8 mouse cellular contexts compared by ENCODE assay signal in the genomic region with DNA sequence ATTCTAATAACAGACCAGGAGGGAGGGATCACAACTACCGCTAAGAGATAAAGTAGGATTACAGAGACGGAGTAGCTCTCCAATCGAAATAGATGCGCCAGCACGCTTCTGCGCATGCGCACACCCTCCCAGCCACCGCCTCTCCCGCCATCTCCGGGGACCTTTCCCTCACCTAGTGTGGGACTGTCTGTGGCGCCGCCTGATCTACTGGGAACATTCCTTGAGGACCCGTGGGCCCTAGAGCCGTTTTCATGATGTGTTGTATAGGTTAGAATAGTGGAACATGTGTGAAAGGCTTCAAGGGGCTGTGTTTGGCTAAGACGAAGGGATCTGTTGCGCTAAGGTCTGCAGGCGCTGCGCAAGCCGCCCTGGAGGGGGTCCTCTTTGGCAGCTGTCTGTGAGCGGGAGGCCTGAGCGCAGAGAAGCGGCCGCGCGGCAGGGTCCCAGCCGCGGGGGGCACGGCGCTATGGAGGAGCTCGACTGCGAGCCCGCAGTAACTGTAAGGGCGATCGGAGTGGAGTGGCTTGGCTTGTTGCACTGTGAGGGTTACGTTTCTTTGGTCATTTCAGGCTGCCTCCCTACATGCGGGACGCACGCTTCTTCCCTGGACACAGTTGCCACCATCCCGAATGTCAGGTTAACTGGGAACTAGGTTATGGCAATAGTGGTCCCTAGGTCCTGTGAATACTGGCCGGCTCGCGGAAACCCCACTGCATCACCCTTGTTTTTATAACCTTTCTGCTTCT. TPM values are rescaled to one million over a fixed set of nuclear protein-coding genes. Genes with fewer than 3 reads are reported as not detected.
DNase-seq lines count a peak whose midpoint lies in the region; ATAC-seq and TF ChIP-seq lines count a peak whose summit lies in the region.

TSS of gene Nup85 (plus strand) at position 371 of the 746 bp plus-strand sequence.

- H3K9ac ChIP-seq in ES-Bruce4 (ENCODE audit: low read depth, poor library complexity, severe bottlenecking): peak within 1 kb of the TSS; percentile 90
- peak within 1 kb of the TSS; percentile 85 for H3K9ac ChIP-seq in forebrain, embryonic 13.5 days
- peak within 1 kb of the TSS; percentile 77 for H3K9ac ChIP-seq in liver, postnatal 0 days (replicated peaks)
- H3K9ac ChIP-seq in neural tube, embryonic 14.5 days (replicated peaks; ENCODE audit: low read depth, low read length): peak within 1 kb of the TSS; percentile 72

- peak; percentile 52 for TF ChIP-seq POLR2A in ES-Bruce4 (IDR thresholded peaks at IDR 0.05; ENCODE audit: insufficient read depth, low read length)

- no peaks in the 10 kb centered on the region for H3K4me1 ChIP-seq in ES-Bruce4 (ENCODE audit: control insufficient read depth, insufficient read depth, low read length)
- peaks cover 17% of the 10 kb centered on the region for H3K4me1 ChIP-seq in forebrain, embryonic 13.5 days
- H3K4me1 ChIP-seq in liver, postnatal 0 days (ENCODE audit: insufficient read depth): peaks cover 10% of the 10 kb centered on the region
- peaks cover 7% of the 10 kb centered on the region; the same call in 1 of the 2 replicates for H3K4me1 ChIP-seq in neural tube, embryonic 14.5 days (ENCODE audit: control insufficient read depth, insufficient read depth, low read length)

- peak within 1 kb of the TSS; percentile 74 for H3K27ac ChIP-seq in ES-Bruce4 (ENCODE audit: insufficient read depth, low read length)
- peak within 1 kb of the TSS; percentile 80 for H3K27ac ChIP-seq in forebrain, embryonic 13.5 days
- peak within 1 kb of the TSS; percentile 72 for H3K27ac ChIP-seq in liver, postnatal 0 days (ENCODE audit: low read depth)
- H3K27ac ChIP-seq in neural tube, embryonic 14.5 days (ENCODE audit: low read depth, low read length): peak within 1 kb of the TSS; percentile 86

- peak; percentile 97 to 98 for DNase-seq in heart, postnatal 10 days
- DNase-seq in large intestine, adult 2 months (ENCODE audit: low read depth, low spot score): peak; percentile 57
- DNase-seq in liver, postnatal 0 days: peak; percentile 98
- DNase-seq in testis, postnatal 10 days (ENCODE audit: low spot score): peak; percentile 98

- H3K4me3 ChIP-seq in ES-Bruce4 (ENCODE audit: low read depth, low read length): peak within 1 kb of the TSS; percentile 99
- peak within 1 kb of the TSS; percentile 87 for H3K4me3 ChIP-seq in forebrain, embryonic 13.5 days
- peak within 1 kb of the TSS; percentile 87 for H3K4me3 ChIP-seq in liver, postnatal 0 days (ENCODE audit: low read depth, low read length)
- peak within 1 kb of the TSS; percentile 61 for H3K4me3 ChIP-seq in neural tube, embryonic 14.5 days (ENCODE audit: low read depth, low read length)

- peak within 1 kb of the TSS; percentile 87 for H3K4me2 ChIP-seq in forebrain, embryonic 13.5 days
- H3K4me2 ChIP-seq in liver, postnatal 0 days (ENCODE audit: low read depth, low read length): peak within 1 kb of the TSS; percentile 88
- H3K4me2 ChIP-seq in neural tube, embryonic 14.5 days (ENCODE audit: low read depth, low read length): peak within 1 kb of the TSS; percentile 80

- H3K36me3 ChIP-seq in ES-Bruce4 (ENCODE audit: control insufficient read depth, insufficient read depth, low read length, poor library complexity, severe bottlenecking): peaks cover 26% of the 10 kb centered on the region
- peaks cover 34% of the 10 kb centered on the region for H3K36me3 ChIP-seq in forebrain, embryonic 13.5 days (ENCODE audit: poor library complexity, severe bottlenecking)
- H3K36me3 ChIP-seq in liver, postnatal 0 days (replicated peaks; ENCODE audit: insufficient read depth, low read length): peaks cover 24% of the 10 kb centered on the region
- H3K36me3 ChIP-seq in neural tube, embryonic 14.5 days (ENCODE audit: control insufficient read depth, insufficient read depth, low read length): peaks cover 17% of the 10 kb centered on the region; the same call in 1 of the 2 replicates

- WGBS in forebrain, embryonic 13.5 days: under 1% methylated on average over 42 of the region's 42 CpGs
- under 1% methylated on average over 42 of the region's 42 CpGs for WGBS in large intestine, adult 2 months
- WGBS in liver, postnatal 0 days (ENCODE audit: insufficient replicate concordance): under 1% methylated on average over 42 of the region's 42 CpGs
- WGBS in neural tube, embryonic 14.5 days: under 1% methylated on average over 42 of the region's 42 CpGs

- no peak for TF ChIP-seq CTCF in ES-Bruce4 (IDR thresholded peaks at IDR 0.05; ENCODE audit: low read depth, low read length)
- TF ChIP-seq CTCF in liver, postnatal 0 days (IDR thresholded peaks at IDR 0.05; ENCODE audit: low read depth): no peak

- ATAC-seq in cerebellum, adult (ENCODE audit: insufficient number of reproducible peaks, low FRiP score, low TSS enrichment): peak; percentile 74; the same call in 1 of the 2 replicates
- ATAC-seq in forebrain, embryonic 13.5 days: peak; percentile 95
- ATAC-seq in liver, postnatal 0 days: peak; percentile 96
- ATAC-seq in neural tube, embryonic 14.5 days (ENCODE audit: low read depth): peak; percentile 94

- no peaks in the 10 kb centered on the region for H3K27me3 ChIP-seq in ES-Bruce4 (ENCODE audit: control insufficient read depth, insufficient read depth, low read length, poor library complexity, severe bottlenecking)
- no peaks in the 10 kb centered on the region for H3K27me3 ChIP-seq in forebrain, embryonic 13.5 days
- no peaks in the 10 kb centered on the region for H3K27me3 ChIP-seq in liver, postnatal 0 days (ENCODE audit: insufficient read depth, low read length)
- no peaks in the 10 kb centered on the region for H3K27me3 ChIP-seq in neural tube, embryonic 14.5 days (ENCODE audit: control insufficient read depth, insufficient read depth, low read length)

- no peak for TF ChIP-seq EP300 in ES-Bruce4 (IDR thresholded peaks at IDR 0.05; ENCODE audit: insufficient read depth, low read depth, low read length)
- peak; percentile 95 for TF ChIP-seq EP300 in liver, postnatal 0 days (IDR thresholded peaks at IDR 0.05; ENCODE audit: low read depth)

- intact Hi-C loops in heart, postnatal 10 days (cut with DNase I): no loop called here

- H3K9me3 ChIP-seq in ES-Bruce4 (replicated peaks; ENCODE audit: control insufficient read depth, insufficient read depth, low read length, poor library complexity, severe bottlenecking): no peaks in the 10 kb centered on the region; the same call in 1 of the 2 replicates
- H3K9me3 ChIP-seq in forebrain, embryonic 13.5 days (replicated peaks): no peaks in the 10 kb centered on the region
- no peaks in the 10 kb centered on the region for H3K9me3 ChIP-seq in liver, postnatal 0 days (ENCODE audit: low read length)
- no peaks in the 10 kb centered on the region for H3K9me3 ChIP-seq in neural tube, embryonic 14.5 days (ENCODE audit: control insufficient read depth, low read length)

RNA-seq across cellular contexts. Expression of gene Nup85, which starts in this region (rescaled TPM):
- 99.9 and 103 TPM in 2 replicates for polyA plus RNA-seq in ES-Bruce4 (2011; ENCODE audit: insufficient read depth, insufficient read length, low read depth, missing spikeins)
- 161 and 179 TPM in 2 replicates for polyA plus RNA-seq in forebrain, embryonic 13.5 days (2015; fragmentation: Nextera tagmentation; extraction: Ambion mirVana)
- total RNA-seq in heart, postnatal 10 days (2021): 10 to 100 TPM; 27.0 to 28.1 TPM
- polyA plus RNA-seq in large intestine, adult 2 months (2012; rRNA removed): 53.3 and 56.6 TPM in 2 replicates
- 41.8 and 46.0 TPM in 2 replicates for polyA plus RNA-seq in liver, postnatal 0 days (2015; fragmentation: Nextera tagmentation; extraction: Ambion mirVana)
- polyA plus RNA-seq in neural tube, embryonic 14.5 days (2014; fragmentation: Nextera tagmentation; extraction: Ambion mirVana): 98.2 and 98.9 TPM in 2 replicates

Comparison
In these comparisons a context has a peak if more than half of its experiments do, and no peak if none do; other contexts are left out.
1. Peak in every context shown above with its lines: DNase-seq, ATAC-seq, H3K4me3 ChIP-seq and H3K27ac ChIP-seq.